Mouse (Mus musculus) hindbrain, embryonic 11.5 days (tissue): Measurements from ENCODE around the gene Hist1h2bj. TPM values are rescaled to one million over a fixed set of nuclear protein-coding genes. Genes with fewer than 3 reads are reported as not detected.

ENCODE experiments used
- ATAC-seq: fragments of 200-750 bp; cut with Nextera tagmentation; 2 replicates; pipeline ENCODE4 v1.8.0; 2017; ENCODE audit warnings: mild to moderate bottlenecking, moderate TSS enrichment, moderate library complexity; ENCODE audit not compliant: low FRiP score
- DNase-seq: peaks from one replicate; pipeline ENCODE4 v3.0.0-alpha.2; 2015; ENCODE audit warnings: low spot score
- H3K27ac ChIP-seq: fragments of 300-500 bp; sonication (generic); 2 replicates; pipeline ENCODE4 v1.5.1; 2014; ENCODE audit warnings: mild to moderate bottlenecking, low read depth, low read length
- H3K27me3 ChIP-seq: fragments of 300-500 bp; sonication (generic); 2 replicates; pipeline ENCODE4 v1.6.1; 2014; ENCODE audit warnings: mild to moderate bottlenecking, low read length, moderate library complexity, mixed read lengths; ENCODE audit not compliant: control insufficient read depth, insufficient read depth
- H3K36me3 ChIP-seq: fragments of 300-500 bp; sonication (generic); 2 replicates; pipeline ENCODE4 v1.6.1; 2014; ENCODE audit warnings: mild to moderate bottlenecking, low read length, moderate library complexity, mixed read lengths; ENCODE audit not compliant: control insufficient read depth, insufficient read depth
- H3K4me1 ChIP-seq: fragments of 300-500 bp; sonication (generic); replicated peaks from 2 replicates; pipeline ENCODE4 v1.6.1; 2014; ENCODE audit warnings: low read length, mixed read lengths; ENCODE audit not compliant: control insufficient read depth, insufficient read depth
- H3K4me2 ChIP-seq: fragments of 300-500 bp; sonication (generic); replicated peaks from 2 replicates; pipeline ENCODE4 v1.6.1; 2014; ENCODE audit warnings: mild to moderate bottlenecking, low read depth, low read length
- H3K4me3 ChIP-seq: fragments of 300-500 bp; sonication (generic); 2 replicates; pipeline ENCODE4 v1.5.1; 2014; ENCODE audit warnings: low read depth, low read length
- H3K9ac ChIP-seq: fragments of 300-500 bp; sonication (generic); 2 replicates; pipeline ENCODE4 v1.6.1; 2014; ENCODE audit warnings: low read depth, low read length
- H3K9me3 ChIP-seq: fragments of 300-500 bp; sonication (generic); 2 replicates; pipeline ENCODE4 v1.6.1; 2016; ENCODE audit warnings: low read length; ENCODE audit not compliant: control insufficient read depth
- WGBS: fragments of 180-500 bp; shearing (Covaris S2); extraction: QIAGEN DNeasy Blood & Tissue Kit; methylation state at CpG from one replicate; pipeline ENCODE4 v1.1.7; 2014; 5-methylcytosine and 5-hydroxymethylcytosine counted together
- polyA plus RNA-seq: library from polyadenylated mRNA; unstranded; fragments of >200 nt; fragmentation: Nextera tagmentation; extraction: Ambion mirVana; gene quantifications from 2 replicates; pipeline ENCODE4 v1.2.1, GENCODE M21; 2014

Hist1h2bj gene
- polyA plus RNA-seq, 1 experiment from 2014 or later: 15.2 TPM

DNA sequence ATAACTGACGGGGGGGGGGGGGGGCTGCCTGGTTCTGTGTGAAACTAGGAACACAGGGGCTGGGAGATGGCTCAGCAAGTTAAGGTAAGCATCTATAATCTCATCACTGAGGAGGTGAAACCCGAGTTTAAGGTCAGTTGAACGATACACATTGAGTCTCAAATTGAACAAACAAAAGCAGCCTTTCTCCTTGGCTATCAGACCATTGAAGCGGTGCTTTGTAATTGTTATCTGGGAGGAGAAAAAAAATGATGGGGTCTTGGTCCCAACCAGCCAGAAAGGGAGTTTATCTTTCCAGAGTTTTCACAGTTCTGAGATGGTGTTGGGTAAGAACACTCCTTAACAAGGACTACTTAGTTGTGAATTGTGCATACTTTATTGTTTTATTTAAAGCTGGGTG, 45.2 kb upstream of the Hist1h2bj start:
- no peak for DNase-seq
- WGBS: 5% methylated on average over 4 of the region's 4 CpGs
- Histone ChIP-seq H3K27ac (no peak overlapping the region), H3K4me1 (peaks cover 2% of the 10 kb centered on the region; the same call in 1 of the 2 replicates), H3K4me2 (peak overlapping the region; percentile 41; the same call in 1 of the 2 replicates), H3K4me3 (no peak overlapping the region), H3K9me3 (no peaks in the 10 kb centered on the region), H3K36me3 (no peaks in the 10 kb centered on the region), H3K9ac (no peak overlapping the region), H3K27me3 (peaks cover 76% of the 10 kb centered on the region)
- ATAC-seq: no peak

GRCm38 (mm10) chr13:21998412-21998811, 44.6 kb upstream of the Hist1h2bj start:
- Histone ChIP-seq H3K36me3 (no peaks in the 10 kb centered on the region), H3K9me3 (no peaks in the 10 kb centered on the region), H3K4me3 (no peak overlapping the region), H3K4me1 (peaks cover 2% of the 10 kb centered on the region; the same call in 1 of the 2 replicates), H3K4me2 (no peak overlapping the region), H3K27ac (no peak overlapping the region), H3K27me3 (peaks cover 82% of the 10 kb centered on the region), H3K9ac (no peak overlapping the region)
- DNase-seq: no peak
- 26% methylated on average over 3 of the region's 3 CpGs for WGBS
- no peak for ATAC-seq

DNA sequence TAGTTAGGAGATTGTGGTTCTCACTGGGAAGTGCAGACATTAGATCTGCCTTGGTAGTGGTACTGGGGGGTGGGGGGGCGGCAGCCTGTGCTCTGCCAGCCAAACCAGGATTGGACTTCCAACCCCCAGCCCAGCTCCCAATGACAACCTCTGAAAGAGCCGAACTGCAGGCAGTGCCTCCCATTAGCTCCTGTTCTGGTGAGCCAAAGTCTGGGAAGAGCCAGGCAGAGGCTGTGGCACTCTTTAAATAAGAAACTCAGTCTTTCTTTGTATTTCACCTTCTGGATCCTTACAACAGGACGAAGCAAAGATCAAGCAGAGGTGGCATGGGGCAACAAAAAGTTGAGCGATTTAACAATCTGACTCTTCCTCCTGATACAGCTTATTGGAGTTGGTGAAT, 43.9 kb upstream of the Hist1h2bj start:
- no peak for ATAC-seq
- Histone ChIP-seq H3K4me2 (no peak overlapping the region), H3K4me1 (peaks cover 2% of the 10 kb centered on the region; the same call in 1 of the 2 replicates), H3K9ac (no peak overlapping the region), H3K27ac (no peak overlapping the region), H3K36me3 (no peaks in the 10 kb centered on the region), H3K9me3 (no peaks in the 10 kb centered on the region), H3K27me3 (peaks cover 89% of the 10 kb centered on the region), H3K4me3 (no peak overlapping the region)
- 30% methylated on average over 4 of the region's 4 CpGs for WGBS
- no peak for DNase-seq

DNA sequence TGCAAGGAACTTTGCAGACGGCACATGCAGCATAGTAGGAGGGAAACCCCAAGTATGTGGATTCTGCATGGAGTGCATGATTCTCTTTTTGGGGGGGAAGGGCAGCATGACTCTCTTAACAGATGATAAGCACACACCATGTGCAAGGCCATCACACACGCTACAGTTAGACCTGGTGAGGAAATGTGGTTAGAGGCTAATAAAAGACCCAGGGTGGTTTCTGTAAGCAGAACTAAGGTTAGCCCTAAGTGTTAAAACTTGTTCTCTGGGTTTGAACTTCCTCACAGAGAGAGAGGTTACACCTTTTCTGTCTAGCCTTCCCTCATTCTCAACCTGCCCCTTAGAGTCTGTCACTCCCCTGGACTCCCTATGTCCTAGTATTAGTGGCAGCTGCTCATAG, 41.7 kb upstream of the Hist1h2bj start:
- WGBS: 46% methylated on average over 2 of the region's 2 CpGs
- H3K4me2 ChIP-seq: no peak overlapping the region
- H3K36me3 ChIP-seq: no peaks in the 10 kb centered on the region
- H3K4me3 ChIP-seq: no peak overlapping the region
- H3K27me3 ChIP-seq: peaks cover 97% of the 10 kb centered on the region
- H3K27ac ChIP-seq: no peak overlapping the region
- no peaks in the 10 kb centered on the region for H3K9me3 ChIP-seq
- peaks cover 2% of the 10 kb centered on the region; the same call in 1 of the 2 replicates for H3K4me1 ChIP-seq
- no peak overlapping the region for H3K9ac ChIP-seq
- ATAC-seq (no peak), DNase-seq (no peak)

DNA sequence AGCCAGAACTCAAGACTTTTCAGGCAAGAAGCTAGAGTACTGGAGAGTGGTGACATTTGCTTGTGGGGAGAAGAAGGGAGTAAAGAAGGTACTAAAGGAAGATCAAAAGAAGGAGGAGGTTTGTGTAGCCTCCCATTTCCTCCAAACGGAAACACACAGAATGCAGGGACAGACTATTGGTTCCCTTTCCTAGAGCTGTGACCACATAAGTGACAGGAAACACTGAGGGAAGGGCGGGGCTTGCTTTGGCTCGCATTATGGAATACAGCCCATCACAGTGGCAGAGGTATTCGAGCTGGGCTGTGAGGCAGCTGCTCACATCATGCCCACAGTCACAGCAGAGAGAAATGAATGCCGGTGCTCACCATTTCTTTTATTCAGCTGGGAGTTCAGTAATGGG, 41.2 kb upstream of the Hist1h2bj start:
- Histone ChIP-seq H3K27me3 (peaks cover 98% of the 10 kb centered on the region), H3K9me3 (no peaks in the 10 kb centered on the region), H3K4me1 (peaks cover 3% of the 10 kb centered on the region; the same call in 1 of the 2 replicates), H3K9ac (no peak overlapping the region), H3K4me2 (no peak overlapping the region), H3K36me3 (no peaks in the 10 kb centered on the region), H3K27ac (no peak overlapping the region), H3K4me3 (no peak overlapping the region)
- no peak for DNase-seq
- ATAC-seq: no peak
- 33% methylated on average over 5 of the region's 5 CpGs for WGBS

DNA sequence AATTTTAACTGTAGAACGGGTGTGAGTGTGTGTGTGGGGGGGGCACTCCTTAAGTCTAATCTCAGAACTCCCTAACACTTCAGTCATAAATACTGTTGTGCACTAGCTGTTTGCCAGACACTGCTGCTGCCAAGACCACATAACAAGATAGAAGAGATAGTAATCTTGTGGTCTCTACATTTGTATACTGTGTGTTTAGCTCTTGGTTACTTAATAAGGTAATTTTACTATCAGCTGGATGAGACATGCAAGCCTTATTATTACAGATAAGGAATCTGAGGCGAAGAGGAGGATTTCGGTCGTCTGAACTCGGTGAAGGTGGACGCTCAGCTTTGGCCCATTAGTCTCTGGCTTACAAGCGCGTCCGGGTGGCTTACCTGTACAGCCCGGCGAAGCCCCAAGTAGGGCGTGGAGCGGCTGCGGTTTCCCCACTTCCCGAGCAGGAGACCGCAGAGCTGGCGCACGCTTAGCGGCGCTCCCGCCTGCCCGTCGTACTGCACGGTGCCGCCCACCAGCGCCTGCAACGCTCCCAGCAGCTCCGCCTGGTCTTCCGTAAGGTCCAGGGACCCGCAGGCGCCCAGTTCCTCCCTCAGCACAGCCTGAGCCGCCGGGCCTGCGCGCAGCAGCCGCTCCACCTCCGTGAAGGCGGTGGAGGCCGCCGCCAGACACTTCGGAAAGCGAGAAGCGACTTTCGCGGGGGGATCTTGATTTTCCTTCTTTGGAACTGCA, 37.2 kb upstream of the Hist1h2bj start:
- Histone ChIP-seq H3K4me1 (0 out of 2 replicates have a peak, but pooled peaks cover 2% of the 10 kb centered on the region), H3K27ac (no peak overlapping the region), H3K9ac (peak overlapping the region; percentile 31; the same call in 1 of the 2 replicates), H3K36me3 (no peaks in the 10 kb centered on the region), H3K4me2 (peak overlapping the region; percentile 85), H3K4me3 (peak overlapping the region; percentile 46), H3K27me3 (peaks cover 99% of the 10 kb centered on the region), H3K9me3 (no peaks in the 10 kb centered on the region)
- 1% methylated on average over 44 of the region's 45 CpGs for WGBS
- ATAC-seq (peak; percentile 76), DNase-seq (peak; percentile 75)

- H3K27ac ChIP-seq: no peak overlapping the region
- H3K4me1 ChIP-seq: 0 out of 2 replicates have a peak, but pooled peaks cover 2% of the 10 kb centered on the region
- peak overlapping the region; percentile 46 for H3K4me3 ChIP-seq
- H3K4me2 ChIP-seq: peak overlapping the region; percentile 85
- 1% methylated on average over 38 of the region's 38 CpGs for WGBS
- DNase-seq (peak; percentile 52), ATAC-seq (peak; percentile 91)
- no peak overlapping the region for H3K9ac ChIP-seq
- no peaks in the 10 kb centered on the region for H3K9me3 ChIP-seq
- no peaks in the 10 kb centered on the region for H3K36me3 ChIP-seq
- H3K27me3 ChIP-seq: peaks cover 95% of the 10 kb centered on the region
Observed at GRCm38 (mm10) chr13:22006334-22007120, 36.5 kb upstream of the Hist1h2bj start.

- H3K9ac ChIP-seq: no peak overlapping the region
Observed at GRCm38 (mm10) chr13:22007121-22007510, 35.9 kb upstream of the Hist1h2bj start.

More at GRCm38 (mm10) chr13:22007121-22007510, 35.9 kb upstream of the Hist1h2bj start:
- no peak overlapping the region for H3K27ac ChIP-seq
- DNase-seq (no peak), ATAC-seq (no peak)
- no peaks in the 10 kb centered on the region for H3K36me3 ChIP-seq
- WGBS: 2% methylated on average over 18 of the region's 18 CpGs
- peak overlapping the region; percentile 85 for H3K4me2 ChIP-seq
- H3K4me1 ChIP-seq: 0 out of 2 replicates have a peak, but pooled peaks cover 2% of the 10 kb centered on the region
- H3K27me3 ChIP-seq: peaks cover 92% of the 10 kb centered on the region
- H3K9me3 ChIP-seq: no peaks in the 10 kb centered on the region
- peak overlapping the region; percentile 46 for H3K4me3 ChIP-seq
